Mouse (Mus musculus) 3T3-L1 (cell line): Measurements from ENCODE around the gene Lrg1.

Source experiments
- DNase-seq: peaks from one replicate; pipeline ENCODE4 v3.0.0-alpha.2; 2015; ENCODE audit warnings: low read depth, low spot score

Gene Lrg1

GRCm38 (mm10) chr17:56077523-56077922 lies 44.3 kb downstream of the Lrg1 start:
- DNase-seq = no peak

- peak; percentile 98 for DNase-seq
These were observed 47.0 kb downstream of the Lrg1 start, which contains the start of gene Ubxn6 for GRCm38 (mm10) chr17:56074827-56075208. Gene Ubxn6, minus strand, starts transcription at chr17:56075028.

GRCm38 (mm10) chr17:56074097-56074826 lies 47.5 kb downstream of the Lrg1 start:
- DNase-seq = peak; percentile 96

- DNase-seq = no peak
These were observed 49.6 kb downstream of the Lrg1 start for GRCm38 (mm10) chr17:56072243-56072642.

GRCm38 (mm10) chr17:56071126-56071525 lies 50.7 kb downstream of the Lrg1 start:
- peak; percentile 32 for DNase-seq
